Mouse (Mus musculus): Measurements from ENCODE around the gene Cdkn1c. TPM values are rescaled to one million over a fixed set of nuclear protein-coding genes. Genes with fewer than 3 reads are reported as not detected.
A peak's percentile ranks its signal among the peaks of the same experiment; 100 is the strongest.

The Cdkn1c gene
- polyA plus RNA-seq, 1 experiment from 2014 or later, result 1,335 TPM

DNA sequence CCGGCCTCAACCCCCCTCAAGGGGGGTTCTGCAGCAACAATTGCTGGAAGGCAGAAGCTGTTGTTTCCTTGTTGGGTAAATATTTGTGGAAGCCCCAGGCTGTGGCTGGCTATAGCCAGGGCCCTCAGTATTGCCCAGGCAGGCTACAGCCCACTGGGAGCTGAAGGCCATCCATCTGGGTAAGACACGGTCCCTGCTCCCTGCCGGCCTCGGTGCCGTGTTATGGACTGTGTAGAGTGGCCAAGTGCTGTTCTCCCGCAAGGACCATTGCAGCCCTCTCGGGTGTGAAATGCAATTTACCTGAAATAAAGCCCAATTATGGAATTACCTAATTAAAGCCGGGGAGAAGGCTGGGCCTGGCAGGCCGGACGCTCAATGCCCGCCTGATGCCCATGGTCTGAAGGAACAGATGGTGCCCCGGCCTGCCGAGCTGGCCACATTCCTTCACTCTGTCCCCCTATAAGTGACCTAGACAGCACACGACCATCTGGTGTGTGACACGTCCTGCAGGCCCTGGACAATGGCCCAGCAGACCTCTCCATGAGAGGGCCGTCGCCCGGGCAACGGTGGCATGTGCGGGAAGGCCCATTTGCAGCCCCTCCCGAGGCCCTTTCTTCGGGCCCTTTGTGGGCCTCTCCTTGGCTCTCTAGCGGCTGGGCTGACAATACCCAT lies 32.6 kb downstream of the Cdkn1c start:
- Histone ChIP-seq H3K4me3 (no peak overlapping the region), H3K4me2 (replicated peaks) (no peak overlapping the region), H3K36me3 (no peaks in the 10 kb centered on the region), H3K9ac (peak overlapping the region; percentile 3; the same call in 1 of the 2 replicates), H3K27ac (no peak overlapping the region), H3K9me3 (no peaks in the 10 kb centered on the region), H3K27me3 (no peaks in the 10 kb centered on the region), H3K4me1 (peaks cover 8% of the 10 kb centered on the region; the same call in 1 of the 2 replicates)
- 67% methylated on average over 23 of the region's 23 CpGs for WGBS
- no peak for ATAC-seq (ENCODE audit: low FRiP score, low read depth)

DNA sequence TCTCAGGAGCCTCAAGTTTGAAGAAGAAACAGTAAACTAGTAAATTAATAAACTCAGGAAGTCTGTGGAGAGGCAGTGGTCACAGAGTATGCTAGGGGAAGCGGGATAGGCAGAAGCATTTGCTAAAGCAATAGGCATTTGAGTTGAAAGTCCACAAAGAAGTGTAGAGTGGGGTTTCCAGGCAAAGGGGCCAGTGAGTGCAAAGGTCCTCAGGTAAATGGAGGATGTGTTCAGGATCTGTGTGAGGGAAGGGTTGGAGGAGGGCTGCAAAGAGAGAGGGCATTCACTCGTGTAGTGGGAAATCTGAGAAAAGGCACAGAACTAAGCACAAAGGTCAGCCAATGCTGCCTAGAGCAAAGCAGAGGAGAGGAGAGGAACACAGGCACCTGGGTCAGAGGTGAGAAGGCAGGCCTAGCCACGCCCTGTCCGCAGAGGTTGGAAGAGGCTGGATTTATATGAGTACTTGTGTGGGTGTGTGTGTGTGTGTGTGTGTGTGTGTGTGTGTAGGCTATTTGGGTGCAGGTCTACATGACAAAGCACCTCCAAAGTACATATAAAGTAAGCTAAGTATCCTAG lies 41.2 kb downstream of the Cdkn1c start:
- Histone ChIP-seq H3K9ac (no peak overlapping the region), H3K9me3 (no peaks in the 10 kb centered on the region), H3K36me3 (no peaks in the 10 kb centered on the region), H3K4me3 (no peak overlapping the region), H3K4me2 (replicated peaks) (no peak overlapping the region), H3K27ac (no peak overlapping the region), H3K27me3 (no peaks in the 10 kb centered on the region), H3K4me1 (peaks cover 31% of the 10 kb centered on the region)
- ATAC-seq (ENCODE audit: low FRiP score, low read depth), result no peak
- WGBS, result 77% methylated on average over 4 of the region's 4 CpGs

DNA sequence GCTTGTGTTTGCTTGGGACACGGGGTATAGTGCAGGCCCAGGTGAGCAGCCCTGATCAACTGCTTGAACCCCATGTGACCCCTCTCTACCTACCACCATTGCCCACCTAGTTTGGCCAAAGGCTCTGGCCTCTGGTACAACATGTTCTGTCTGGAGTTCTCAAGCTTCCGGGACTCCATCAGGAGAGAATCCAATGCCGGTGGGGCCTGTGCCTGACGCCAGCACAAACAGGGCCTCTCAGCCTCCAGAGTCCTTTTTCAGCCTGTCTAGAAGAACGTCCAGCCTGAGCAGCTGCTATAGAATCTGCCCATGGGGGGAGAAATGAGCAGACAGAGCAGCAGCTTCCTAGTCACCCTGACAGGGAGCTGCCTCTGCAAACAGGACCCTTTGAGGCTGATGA lies 43.0 kb downstream of the Cdkn1c start:
- H3K36me3 ChIP-seq, result no peaks in the 10 kb centered on the region
- H3K27ac ChIP-seq, result peak overlapping the region; percentile 22; the same call in 1 of the 2 replicates
- H3K9ac ChIP-seq, result no peak overlapping the region
- no peak overlapping the region for H3K4me2 ChIP-seq (replicated peaks)
- H3K27me3 ChIP-seq, result no peaks in the 10 kb centered on the region
- WGBS, result 63% methylated on average over 5 of the region's 5 CpGs
- H3K9me3 ChIP-seq, result no peaks in the 10 kb centered on the region
- peaks cover 36% of the 10 kb centered on the region for H3K4me1 ChIP-seq
- no peak overlapping the region for H3K4me3 ChIP-seq
- no peak for ATAC-seq (ENCODE audit: low FRiP score, low read depth)

DNA sequence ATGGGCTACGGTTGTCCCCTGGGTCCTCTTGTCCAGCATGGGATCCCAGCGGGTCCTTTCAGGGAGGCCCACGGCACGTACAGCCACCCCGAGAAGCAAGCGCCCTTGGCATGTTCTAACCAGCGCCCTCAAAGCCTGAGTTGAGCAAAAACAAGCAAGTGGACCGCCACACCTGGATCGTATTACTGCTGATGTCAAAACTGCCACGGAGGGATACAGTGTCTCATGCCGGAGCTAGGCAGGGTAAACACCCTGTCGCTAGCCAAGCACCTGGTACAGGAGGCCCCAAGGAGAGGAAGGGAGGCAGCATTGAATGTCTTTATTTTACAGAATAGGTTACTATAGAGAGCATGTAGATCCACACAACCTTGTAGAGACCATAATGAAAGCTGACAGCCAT lies 44.4 kb downstream of the Cdkn1c start:
- ATAC-seq (ENCODE audit: low FRiP score, low read depth), result no peak
- no peak overlapping the region for H3K4me2 ChIP-seq (replicated peaks)
- H3K9me3 ChIP-seq, result no peaks in the 10 kb centered on the region
- H3K9ac ChIP-seq, result no peak overlapping the region; the same call in 1 of the 2 replicates
- no peaks in the 10 kb centered on the region for H3K36me3 ChIP-seq
- H3K4me3 ChIP-seq, result no peak overlapping the region
- WGBS, result 49% methylated on average over 12 of the region's 12 CpGs
- H3K4me1 ChIP-seq, result peaks cover 36% of the 10 kb centered on the region
- peak overlapping the region; percentile 48; the same call in 1 of the 2 replicates for H3K27ac ChIP-seq
- no peaks in the 10 kb centered on the region for H3K27me3 ChIP-seq

DNA sequence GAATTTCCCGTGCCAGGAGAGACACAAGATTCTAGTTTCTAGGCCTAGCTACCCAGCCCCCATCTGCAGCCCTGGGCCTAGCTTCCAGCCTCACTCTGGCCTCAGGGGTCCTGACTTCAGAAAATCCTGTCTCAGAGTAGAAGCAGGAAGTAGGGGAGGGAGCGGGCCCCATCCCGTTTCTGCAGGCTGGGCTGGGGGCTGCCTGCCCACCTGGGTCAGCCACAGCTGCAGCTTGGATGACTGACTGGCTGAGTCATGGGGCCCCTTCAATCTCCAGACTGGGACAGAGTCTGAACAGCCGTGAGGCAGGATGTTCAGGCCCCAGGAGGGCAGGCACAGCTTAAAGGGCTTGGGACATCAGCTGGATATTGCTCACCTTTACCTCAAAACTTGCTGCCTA lies 45.8 kb downstream of the Cdkn1c start:
- H3K4me3 ChIP-seq, result no peak overlapping the region
- ATAC-seq (ENCODE audit: low FRiP score, low read depth), result peak; percentile 72
- no peak overlapping the region for H3K4me2 ChIP-seq (replicated peaks)
- 23% methylated on average over 4 of the region's 4 CpGs for WGBS
- peak overlapping the region; percentile 72; the same call in 1 of the 2 replicates for H3K27ac ChIP-seq
- no peaks in the 10 kb centered on the region for H3K27me3 ChIP-seq
- H3K4me1 ChIP-seq, result peaks cover 36% of the 10 kb centered on the region
- no peaks in the 10 kb centered on the region for H3K36me3 ChIP-seq
- no peaks in the 10 kb centered on the region for H3K9me3 ChIP-seq
- H3K9ac ChIP-seq, result peak overlapping the region; percentile 31

DNA sequence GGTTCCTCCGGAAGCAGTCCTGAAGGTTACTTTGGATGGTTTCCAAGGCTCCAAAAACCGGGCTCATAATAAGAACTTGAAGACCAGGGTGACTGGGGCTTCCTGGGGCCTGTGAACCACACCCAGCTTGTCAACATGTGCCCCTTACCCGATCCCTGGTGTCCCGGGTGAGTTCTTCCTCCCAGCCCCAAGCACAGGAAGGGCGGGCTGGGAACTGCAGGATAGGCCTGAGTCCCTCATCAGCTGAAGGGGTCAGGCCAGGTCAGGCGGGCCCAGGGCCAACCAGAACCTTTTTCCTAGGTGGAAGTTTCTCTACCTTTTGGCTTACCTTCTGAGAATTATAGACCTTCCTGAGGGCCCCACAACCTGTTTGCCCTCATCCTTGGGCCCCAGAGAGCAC lies 48.2 kb downstream of the Cdkn1c start:
- no peaks in the 10 kb centered on the region for H3K27me3 ChIP-seq
- no peak overlapping the region for H3K4me3 ChIP-seq
- peaks cover 48% of the 10 kb centered on the region for H3K4me1 ChIP-seq
- H3K9me3 ChIP-seq, result no peaks in the 10 kb centered on the region
- H3K4me2 ChIP-seq (replicated peaks), result no peak overlapping the region
- no peak overlapping the region for H3K9ac ChIP-seq
- H3K36me3 ChIP-seq, result no peaks in the 10 kb centered on the region
- no peak for ATAC-seq (ENCODE audit: low FRiP score, low read depth)
- 77% methylated on average over 6 of the region's 6 CpGs for WGBS
- no peak overlapping the region for H3K27ac ChIP-seq

DNA sequence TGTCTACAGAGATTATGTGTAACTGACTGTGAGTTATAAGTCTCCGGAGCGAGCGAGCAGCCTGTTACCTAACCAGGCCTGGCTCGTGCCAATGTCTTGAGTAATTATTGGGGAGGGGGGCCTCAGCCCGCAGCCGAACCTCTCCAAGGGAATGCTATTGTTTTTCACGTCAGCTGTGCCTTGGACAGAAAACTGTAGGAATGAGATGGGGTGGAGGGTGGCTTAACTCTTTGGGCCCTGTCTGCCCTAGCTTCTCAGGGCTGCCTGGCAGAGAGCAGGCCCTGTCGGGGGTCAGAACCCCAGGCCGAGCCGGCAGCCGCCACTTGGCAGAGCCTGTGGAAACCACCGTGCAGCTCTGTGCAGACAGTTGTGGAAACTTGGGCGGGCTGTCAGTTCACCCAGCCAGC lies 52.2 kb downstream of the Cdkn1c start:
- Histone ChIP-seq H3K9ac (no peak overlapping the region), H3K36me3 (no peaks in the 10 kb centered on the region), H3K4me1 (peaks cover 27% of the 10 kb centered on the region), H3K27me3 (no peaks in the 10 kb centered on the region), H3K9me3 (no peaks in the 10 kb centered on the region), H3K4me2 (replicated peaks) (no peak overlapping the region; the same call in 1 of the 2 replicates), H3K27ac (peak overlapping the region; percentile 84), H3K4me3 (no peak overlapping the region)
- ATAC-seq (ENCODE audit: low FRiP score, low read depth), result peak; percentile 86
- WGBS, result 38% methylated on average over 13 of the region's 13 CpGs

Other genes starting within 250 kb of the Cdkn1c start
- gene Slc22a18, start 12.7 kb upstream of the Cdkn1c start, polyA plus RNA-seq (2015; fragmentation: Nextera tagmentation; extraction: Ambion mirVana), result 1.4 and 1.5 TPM in 2 replicates
- 20.4 and 23.2 TPM in 2 replicates for gene Phlda2, start 42.1 kb upstream of the Cdkn1c start, polyA plus RNA-seq (2015; fragmentation: Nextera tagmentation; extraction: Ambion mirVana)
- gene Nap1l4, start 88.1 kb upstream of the Cdkn1c start, polyA plus RNA-seq (2015; fragmentation: Nextera tagmentation; extraction: Ambion mirVana), result 281 and 285 TPM in 2 replicates
- gene Cars, start 139.0 kb upstream of the Cdkn1c start, polyA plus RNA-seq (2015; fragmentation: Nextera tagmentation; extraction: Ambion mirVana), result 58.5 and 62.8 TPM in 2 replicates
- gene Tnfrsf26, start 167.7 kb upstream of the Cdkn1c start, polyA plus RNA-seq (2015; fragmentation: Nextera tagmentation; extraction: Ambion mirVana), result 0.15 and 0.27 TPM in 2 replicates
- gene Tnfrsf22, start 188.6 kb upstream of the Cdkn1c start, polyA plus RNA-seq (2015; fragmentation: Nextera tagmentation; extraction: Ambion mirVana), result 13.0 and 13.3 TPM in 2 replicates
- gene Tnfrsf23, start 224.8 kb upstream of the Cdkn1c start, polyA plus RNA-seq (2015; fragmentation: Nextera tagmentation; extraction: Ambion mirVana), result 1.2 and 1.8 TPM in 2 replicates